Mouse (Mus musculus): ENCODE data around the gene Trir.

Gene Trir

GRCm38 (mm10) chr8:85036381-85036717 is 9.7 kb downstream of the Trir start:
- no peak for DNase-seq (ENCODE audit: low spot score in 2 of 2)

GRCm38 (mm10) chr8:85036718-85037365 is 10.2 kb downstream of the Trir start, which contains the start of gene Tnpo2:
Gene Tnpo2 (plus strand): TSS chr8:85036915.
- peak; percentile 87 to 94 for DNase-seq (ENCODE audit: low spot score in 2 of 2)

GRCm38 (mm10) chr8:85037366-85037680 is 10.7 kb downstream of the Trir start:
- DNase-seq (ENCODE audit: low spot score in 2 of 2) = no peak

- peak; percentile 53 to 59 for DNase-seq (ENCODE audit: low spot score in 2 of 2)
Observed at GRCm38 (mm10) chr8:85037681-85038531, 11.3 kb downstream of the Trir start.

GRCm38 (mm10) chr8:85043619-85044018 is 17.0 kb downstream of the Trir start:
- no peak for DNase-seq (ENCODE audit: low spot score in 2 of 2)

GRCm38 (mm10) chr8:85057367-85057766 is 30.7 kb downstream of the Trir start:
- no peak for DNase-seq (ENCODE audit: low spot score in 2 of 2)

GRCm38 (mm10) chr8:85059879-85060616 is 33.4 kb downstream of the Trir start, which contains the start of gene Fbxw9:
Gene Fbxw9 (plus strand): TSS chr8:85060055.
- DNase-seq (ENCODE audit: low spot score in 2 of 2) = peak; percentile 92 to 93

- no peak for DNase-seq (ENCODE audit: low spot score in 2 of 2)
Observed at GRCm38 (mm10) chr8:85062603-85063002, 36.0 kb downstream of the Trir start.

- no peak for DNase-seq (ENCODE audit: low spot score in 2 of 2)
Observed at GRCm38 (mm10) chr8:85065213-85065612, 38.6 kb downstream of the Trir start.

- no peak for DNase-seq (ENCODE audit: low spot score in 2 of 2)
Observed at GRCm38 (mm10) chr8:85067155-85067554, 40.5 kb downstream of the Trir start.

- DNase-seq (ENCODE audit: low spot score in 2 of 2) = no peak
Observed at GRCm38 (mm10) chr8:85067982-85068381, 41.4 kb downstream of the Trir start, which contains the start of gene Gm5741. Gene Gm5741 (minus strand): TSS chr8:85067982.

GRCm38 (mm10) chr8:85071041-85071440 is 44.4 kb downstream of the Trir start:
- no peak for DNase-seq (ENCODE audit: low spot score in 2 of 2)

- peak; percentile 89 to 94 for DNase-seq (ENCODE audit: low spot score in 2 of 2)
Observed at GRCm38 (mm10) chr8:85071514-85072281, 45.1 kb downstream of the Trir start, which contains the start of gene Dhps. Gene Dhps (plus strand): TSS chr8:85071757.

- DNase-seq (ENCODE audit: low spot score in 2 of 2) = no peak
Observed at GRCm38 (mm10) chr8:85072364-85072929, 45.8 kb downstream of the Trir start.

GRCm38 (mm10) chr8:85073041-85073612 is 46.5 kb downstream of the Trir start:
- no peak for DNase-seq (ENCODE audit: low spot score in 2 of 2)

GRCm38 (mm10) chr8:85074167-85074566 is 47.5 kb downstream of the Trir start:
- no peak for DNase-seq (ENCODE audit: low spot score in 2 of 2)

GRCm38 (mm10) chr8:85074617-85075016 is 48.0 kb downstream of the Trir start:
- no peak for DNase-seq (ENCODE audit: low spot score in 2 of 2)

GRCm38 (mm10) chr8:85076001-85076400 is 49.4 kb downstream of the Trir start:
- DNase-seq (ENCODE audit: low spot score in 2 of 2) = no peak

GRCm38 (mm10) chr8:85076993-85077392 is 50.4 kb downstream of the Trir start:
- DNase-seq (ENCODE audit: low spot score in 2 of 2) = peak; percentile 69 to 70

Data from right cerebral cortex, postnatal 36 days (tissue).